Mouse (Mus musculus) ES-E14 (cell line): ENCODE measurements around the gene Glt28d2.

Source experiments
- CHD2 ChIP-seq: IDR thresholded peaks from 2 replicates; pipeline ENCODE4 v1.6.1; 2014; ENCODE audit warnings: mild to moderate bottlenecking, low read depth, low read length, inconsistent platforms
- ZNF384 ChIP-seq: IDR thresholded peaks from 2 replicates; pipeline ENCODE4 v1.6.1; 2012; ENCODE audit warnings: low read depth, low read length, inconsistent platforms

DNA sequence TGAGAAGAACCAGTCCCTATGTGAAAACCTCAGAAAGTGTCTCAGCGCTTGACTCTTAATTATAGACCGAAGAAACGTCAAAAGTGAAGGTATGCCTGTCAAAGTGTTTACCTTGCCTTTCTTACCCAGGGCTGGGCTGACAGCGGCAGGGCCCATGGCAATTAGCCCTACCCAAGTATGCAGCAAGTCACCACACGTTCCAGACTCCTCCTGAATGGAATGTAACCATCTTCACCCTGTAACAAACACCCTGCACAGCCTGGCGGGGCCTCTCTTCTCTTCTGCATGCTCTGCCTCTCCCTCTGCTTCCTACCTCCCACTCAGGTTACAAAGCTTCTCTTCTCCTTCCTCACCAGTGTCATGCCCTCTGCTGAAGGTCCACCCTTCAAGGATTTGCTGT is 44.5 kb upstream of the Glt28d2 start:
- TF ChIP-seq ZNF384 (no peak), CHD2 (no peak)
